9 mouse cellular contexts compared by ENCODE assay signal in the genomic region with DNA sequence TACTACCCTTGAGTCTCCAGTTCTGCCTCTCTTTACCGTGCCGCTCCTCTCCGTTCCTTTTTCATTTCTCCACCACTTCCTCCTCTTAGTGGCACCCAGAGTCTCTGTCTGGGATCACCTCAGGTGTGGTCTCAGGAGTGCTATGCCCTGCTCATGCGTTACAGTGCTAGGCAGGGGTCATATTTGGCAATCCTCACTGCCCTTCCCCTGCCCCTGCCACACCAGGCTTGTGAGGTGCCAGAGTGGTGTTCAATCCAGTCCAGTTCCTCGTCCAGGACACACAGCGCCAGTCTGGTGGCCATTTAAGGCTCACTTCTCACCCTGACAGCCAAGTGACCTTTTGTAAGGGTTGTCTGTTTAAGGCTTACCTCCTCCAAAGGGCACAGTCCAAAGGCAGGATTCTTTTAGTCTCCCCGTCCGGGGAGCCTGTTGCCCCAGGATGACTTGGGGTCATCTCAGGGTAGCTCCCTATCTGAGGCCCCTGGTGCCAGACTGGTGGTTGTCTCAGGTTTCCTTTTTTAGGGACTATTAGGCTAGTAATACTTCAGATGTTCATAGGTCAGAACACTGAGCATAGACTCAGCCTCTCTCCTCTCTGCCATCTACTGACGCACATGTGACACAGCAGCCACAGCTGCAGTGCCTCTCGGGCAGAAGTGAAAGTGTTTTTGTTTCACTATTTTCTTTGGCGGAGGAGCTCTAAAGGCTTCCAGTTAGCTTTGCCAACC. TPM values are rescaled to one million over a fixed set of nuclear protein-coding genes. Genes with fewer than 3 reads are reported as not detected.
DNase-seq lines count a peak whose midpoint lies in the region; ATAC-seq lines count a peak whose summit lies in the region.
"Had no signal": no experiment of that assay in that cellular context is flagged by ENCODE, and none has a peak within 500 bp of the region (broad histone marks: within the 10 kb centered on the region; RNA-seq: fewer than 3 reads in every experiment).

No protein-coding gene starts in this region.

- H3K9me3 ChIP-seq in heart, embryonic 11.5 days (replicated peaks; ENCODE audit: control insufficient read depth, low read length), result no peaks in the 10 kb centered on the region
- no peaks in the 10 kb centered on the region for H3K9me3 ChIP-seq in kidney, embryonic 14.5 days (ENCODE audit: control insufficient read depth, low read length)
- no peaks in the 10 kb centered on the region for H3K9me3 ChIP-seq in limb, embryonic 15.5 days

- H3K27me3 ChIP-seq in heart, embryonic 11.5 days (ENCODE audit: control insufficient read depth, insufficient read depth, low read length), result no peaks in the 10 kb centered on the region
- H3K27me3 ChIP-seq in kidney, embryonic 14.5 days (ENCODE audit: control insufficient read depth, insufficient read depth, low read length), result no peaks in the 10 kb centered on the region
- H3K27me3 ChIP-seq in limb, embryonic 15.5 days, result no peaks in the 10 kb centered on the region

- no peaks in the 10 kb centered on the region for H3K4me1 ChIP-seq in heart, embryonic 11.5 days (ENCODE audit: control insufficient read depth, insufficient read depth, low read length)
- no peaks in the 10 kb centered on the region for H3K4me1 ChIP-seq in kidney, embryonic 14.5 days (ENCODE audit: control insufficient read depth, insufficient read depth, low read length)
- no peaks in the 10 kb centered on the region for H3K4me1 ChIP-seq in limb, embryonic 15.5 days

- peak overlapping the region; percentile 14; the same call in 1 of the 2 replicates for H3K4me3 ChIP-seq in heart, embryonic 11.5 days (ENCODE audit: low read depth, low read length)
- no peak overlapping the region for H3K4me3 ChIP-seq in kidney, embryonic 14.5 days (ENCODE audit: low read length)
- H3K4me3 ChIP-seq in limb, embryonic 15.5 days, result peak overlapping the region; percentile 16; the same call in 1 of the 2 replicates

- peak; percentile 9 for DNase-seq in ovary, postnatal 36 days (ENCODE audit: low spot score)
- DNase-seq in ovary, adult 18-20 months (ENCODE audit: low spot score), result no peak
- peak; percentile 45 for DNase-seq in embryo, embryonic 10.5 days (ENCODE audit: low spot score)
- DNase-seq in thymus, postnatal 4 days, result no peak

- ATAC-seq in heart, embryonic 11.5 days (replicated peaks; ENCODE audit: insufficient number of reproducible peaks, low FRiP score, low TSS enrichment), result no peak
- ATAC-seq in kidney, embryonic 14.5 days (ENCODE audit: low FRiP score, low TSS enrichment), result peak; percentile 73
- ATAC-seq in limb, embryonic 15.5 days (ENCODE audit: insufficient number of reproducible peaks, low FRiP score, low TSS enrichment, low read depth), result peak; percentile 35; the same call in 1 of the 2 replicates
- 0 out of 2 replicates have a peak, but pooled peaks have one; percentile 27 for ATAC-seq in monocyte, adult 5-6 weeks (replicated peaks; ENCODE audit: insufficient number of reproducible peaks, low FRiP score, low TSS enrichment, poor library complexity, severe bottlenecking)

- H3K9ac ChIP-seq in heart, embryonic 11.5 days (ENCODE audit: low read depth, low read length), result no peak overlapping the region
- no peak overlapping the region for H3K9ac ChIP-seq in kidney, embryonic 14.5 days (ENCODE audit: low read depth, low read length)
- H3K9ac ChIP-seq in limb, embryonic 15.5 days, result no peak overlapping the region

- H3K36me3 ChIP-seq in heart, embryonic 11.5 days (ENCODE audit: control insufficient read depth, insufficient read depth, low read length), result no peaks in the 10 kb centered on the region
- H3K36me3 ChIP-seq in kidney, embryonic 14.5 days (ENCODE audit: control insufficient read depth, insufficient read depth, low read length), result no peaks in the 10 kb centered on the region
- H3K36me3 ChIP-seq in limb, embryonic 15.5 days, result no peaks in the 10 kb centered on the region

- 66% methylated on average over 11 of the region's 11 CpGs for WGBS in heart, embryonic 11.5 days (ENCODE audit: insufficient replicate concordance)
- WGBS in kidney, embryonic 14.5 days, result 68% methylated on average over 11 of the region's 11 CpGs
- 67% methylated on average over 11 of the region's 11 CpGs for WGBS in limb, embryonic 15.5 days

- H3K4me2 ChIP-seq in heart, embryonic 11.5 days, result peak overlapping the region; percentile 52
- H3K4me2 ChIP-seq in kidney, embryonic 14.5 days (replicated peaks; ENCODE audit: low read depth, low read length), result 0 out of 2 replicates have a peak overlapping the region, but pooled peaks have one; percentile 17
- no peak overlapping the region for H3K4me2 ChIP-seq in limb, embryonic 15.5 days

- no peak overlapping the region for H3K27ac ChIP-seq in heart, embryonic 11.5 days (ENCODE audit: low read depth, low read length)
- H3K27ac ChIP-seq in kidney, embryonic 14.5 days (ENCODE audit: low read depth, low read length), result no peak overlapping the region
- H3K27ac ChIP-seq in limb, embryonic 15.5 days, result no peak overlapping the region

RNA-seq across cellular contexts. Expression of gene Hyal5, which starts 36.5 kb away (rescaled TPM):
- polyA plus RNA-seq in heart, embryonic 11.5 days (2014; fragmentation: Nextera tagmentation; extraction: Ambion mirVana), result not detected in 2 replicates
- polyA plus RNA-seq in kidney, embryonic 14.5 days (2014; fragmentation: Nextera tagmentation; extraction: Ambion mirVana), result not detected in 2 replicates
- polyA plus RNA-seq in limb, embryonic 15.5 days (2015; fragmentation: Nextera tagmentation; extraction: Ambion mirVana), result not detected in 2 replicates
- total RNA-seq in monocyte, adult 5-6 weeks (2017), result not detected in 3 replicates
- polyA plus RNA-seq: spleen, adult 2 months had no signal

Comparison
In these comparisons a context has a peak if more than half of its experiments do, and no peak if none do; other contexts are left out.
1. DNase-seq: peak in ovary, postnatal 36 days (single experiment) and embryo, embryonic 10.5 days (single experiment); none in ovary, adult 18-20 months (single experiment) and thymus, postnatal 4 days (single experiment).